Mouse (Mus musculus) naive thymus-derived CD4-positive, alpha-beta T cell, adult 5 months (primary cell): ENCODE data around the gene Lypd4. TPM values are rescaled to one million over a fixed set of nuclear protein-coding genes. Genes with fewer than 3 reads are reported as not detected.

Experiments used
- polyA plus RNA-seq: library from polyadenylated mRNA; unstranded; fragments of 100-300 nt; shearing (Covaris generic); gene quantifications from one replicate; pipeline ENCODE4 v1.2.1, GENCODE M21; 2017

Lypd4 gene
- polyA plus RNA-seq, result not detected

GRCm38 (mm10) chr7:24869532-24870165 lies at the start of gene Lypd4, which contains the start of gene Dmrtc2:
TSS of gene Lypd4 (minus strand) at chr7:24869941.
TSS of gene Dmrtc2 (plus strand) at chr7:24870057.

GRCm38 (mm10) chr7:24902630-24903443 lies 33.1 kb upstream of the Lypd4 start, which contains the start of gene Arhgef1:
TSS of gene Arhgef1 (plus strand) at chr7:24902912.

GRCm38 (mm10) chr7:24897224-24897623 lies 27.5 kb upstream of the Lypd4 start, which contains the start of gene Cd79a:
TSS of gene Cd79a (plus strand) at chr7:24897381.

GRCm38 (mm10) chr7:24883896-24884692 lies 14.4 kb upstream of the Lypd4 start, which contains the start of gene Rps19:
TSS of gene Rps19 (plus strand) at chr7:24884371.

GRCm38 (mm10) chr7:24861913-24862312 lies 7.8 kb downstream of the Lypd4 start, which contains the start of gene Gm9844:
TSS of gene Gm9844 (plus strand) at chr7:24862213.

Other genes starting within 250 kb of the Lypd4 start
- not detected for gene Lypd3, start 233.4 kb downstream of the Lypd4 start, polyA plus RNA-seq
- not detected for gene Tex101, start 193.3 kb downstream of the Lypd4 start, polyA plus RNA-seq
- not detected for gene BC049730, start 160.7 kb downstream of the Lypd4 start, polyA plus RNA-seq
- gene Gm4763, start 143.0 kb downstream of the Lypd4 start, polyA plus RNA-seq, result not detected
- 2.9 TPM for gene Cd177, start 109.6 kb downstream of the Lypd4 start, polyA plus RNA-seq
- gene Ceacam10, start 92.7 kb downstream of the Lypd4 start, polyA plus RNA-seq, result not detected
- 25.0 TPM for gene Gm9844, start 7.7 kb downstream of the Lypd4 start, polyA plus RNA-seq
- gene Dmrtc2, start 116 bp upstream of the Lypd4 start, polyA plus RNA-seq, result not detected
- 7,388 TPM for gene Rps19, start 14.4 kb upstream of the Lypd4 start, polyA plus RNA-seq
- 3.4 TPM for gene Cd79a, start 27.4 kb upstream of the Lypd4 start, polyA plus RNA-seq
- gene Arhgef1, start 33.0 kb upstream of the Lypd4 start, polyA plus RNA-seq, result 2,170 TPM
- not detected for gene Gm4881, start 74.6 kb upstream of the Lypd4 start, polyA plus RNA-seq
- 964 TPM for gene Rabac1, start 102.8 kb upstream of the Lypd4 start, polyA plus RNA-seq
- gene Atp1a3, start 136.0 kb upstream of the Lypd4 start, polyA plus RNA-seq, result 1.2 TPM
- gene Grik5, start 202.4 kb upstream of the Lypd4 start, polyA plus RNA-seq, result 2.4 TPM
- gene Zfp574, start 202.6 kb upstream of the Lypd4 start, polyA plus RNA-seq, result 39.2 TPM